In genomic region chr11:20915687-20916432, GRCm38 (mm10) we compare ENCODE assay signal across 8 mouse cellular contexts.
A peak's percentile ranks its signal among the peaks of the same experiment; 100 is the strongest.
DNase-seq lines count a peak whose midpoint lies in the region; ATAC-seq and TF ChIP-seq lines count a peak whose summit lies in the region.

No protein-coding gene starts in this region.

- H3K4me3 ChIP-seq in gastrocnemius, adult 2 months: no peak overlapping the region; the same call in 1 of the 2 replicates
- H3K4me3 ChIP-seq in CH12.LX (replicated peaks in 1 of 3; ENCODE audit: low read depth in 2 of 3, low read length in 2 of 3, poor library complexity in 1 of 3): no peak overlapping the region
- H3K4me3 ChIP-seq in forebrain, postnatal 0 days (ENCODE audit: low read depth, low read length): no peak overlapping the region
- no peak overlapping the region for H3K4me3 ChIP-seq in limb, embryonic 12.5 days (replicated peaks)
- no peak overlapping the region for H3K4me3 ChIP-seq in stomach, embryonic 15.5 days (replicated peaks)
- no peak overlapping the region for H3K4me3 ChIP-seq in thymus, adult 2 months (ENCODE audit: control insufficient read depth, insufficient read depth, low read length)

- no peak for DNase-seq in gastrocnemius, adult 2 months
- no peak for DNase-seq in gastrocnemius, adult 8-10 months (ENCODE audit: low spot score in 2 of 2)
- peak; percentile 34 for DNase-seq in CH12.LX (ENCODE audit: extremely low read depth)
- DNase-seq in forebrain, postnatal 0 days: peak; percentile 15
- no peak for DNase-seq in frontal cortex, postnatal 36 days (ENCODE audit: low spot score in 2 of 2)
- DNase-seq in thymus, adult 2 months: no peak

- no peaks in the 10 kb centered on the region for H3K9me3 ChIP-seq in CH12.LX (replicated peaks; ENCODE audit: low read length)
- H3K9me3 ChIP-seq in forebrain, postnatal 0 days (ENCODE audit: low read length): no peaks in the 10 kb centered on the region
- no peaks in the 10 kb centered on the region for H3K9me3 ChIP-seq in limb, embryonic 12.5 days
- H3K9me3 ChIP-seq in stomach, embryonic 15.5 days: no peaks in the 10 kb centered on the region

- intact Hi-C loops in gastrocnemius, adult 2 months (cut with DNase I): loop anchor here (1.0 to 10.0 kb wide), 3 partner anchors 262 to 539 kb away; no protein-coding TSS in a partner anchor

- in situ Hi-C loops in CH12.LX (cut with MboI; ENCODE audit: low pct_ligation_motif_present, low pct_unique_long_range_greater_than_20kb, low sequenced_read_pairs): loop anchor here (5.0 to 10.0 kb wide), 5 partner anchors 124 to 539 kb away; partner anchors contain the start of gene Peli1

- H3K36me3 ChIP-seq in CH12.LX (replicated peaks in 1 of 2; ENCODE audit: control insufficient read depth in 1 of 2, insufficient read depth in 1 of 2, low read length in 1 of 2): no peaks in the 10 kb centered on the region
- H3K36me3 ChIP-seq in forebrain, postnatal 0 days (ENCODE audit: insufficient read depth): no peaks in the 10 kb centered on the region
- H3K36me3 ChIP-seq in limb, embryonic 12.5 days: no peaks in the 10 kb centered on the region
- H3K36me3 ChIP-seq in stomach, embryonic 15.5 days: no peaks in the 10 kb centered on the region
- no peaks in the 10 kb centered on the region for H3K36me3 ChIP-seq in thymus, adult 2 months (ENCODE audit: control insufficient read depth, insufficient read depth, low read length)

- H3K9ac ChIP-seq in CH12.LX (ENCODE audit: insufficient read depth, low read depth): no peak overlapping the region
- H3K9ac ChIP-seq in forebrain, postnatal 0 days: no peak overlapping the region
- no peak overlapping the region for H3K9ac ChIP-seq in limb, embryonic 12.5 days (replicated peaks)
- no peak overlapping the region for H3K9ac ChIP-seq in stomach, embryonic 15.5 days

- H3K4me1 ChIP-seq in CH12.LX (ENCODE audit: control insufficient read depth in 1 of 2, insufficient read depth in 2 of 2): peaks cover 8 to 45% of the 10 kb centered on the region in 2 experiments
- no peaks in the 10 kb centered on the region for H3K4me1 ChIP-seq in forebrain, postnatal 0 days (ENCODE audit: insufficient read depth)
- H3K4me1 ChIP-seq in limb, embryonic 12.5 days (replicated peaks): peaks cover 13% of the 10 kb centered on the region
- peaks cover 21% of the 10 kb centered on the region for H3K4me1 ChIP-seq in stomach, embryonic 15.5 days
- peaks cover 11% of the 10 kb centered on the region for H3K4me1 ChIP-seq in thymus, adult 2 months (replicated peaks; ENCODE audit: control insufficient read depth, insufficient read depth, low read length)

- no peak for TF ChIP-seq EP300 in CH12.LX (IDR thresholded peaks at IDR 0.05; ENCODE audit: low read length)

- H3K27ac ChIP-seq in gastrocnemius, adult 2 months: peak overlapping the region; percentile 73
- H3K27ac ChIP-seq in CH12.LX (ENCODE audit: insufficient read depth, low read depth): no peak overlapping the region
- no peak overlapping the region for H3K27ac ChIP-seq in forebrain, postnatal 0 days (ENCODE audit: low read depth, low read length)
- 0 out of 2 replicates have a peak overlapping the region, but pooled peaks have one; percentile 36 for H3K27ac ChIP-seq in limb, embryonic 12.5 days
- H3K27ac ChIP-seq in stomach, embryonic 15.5 days: peak overlapping the region; percentile 62
- H3K27ac ChIP-seq in thymus, adult 2 months (ENCODE audit: control insufficient read depth, insufficient read depth, low read length): no peak overlapping the region

- TF ChIP-seq CTCF in gastrocnemius, adult 2 months (IDR thresholded peaks at IDR 0.05): peak; percentile 42
- peak in 1 of 2 experiments; percentile 66; a peak in 2 of 4 replicates for TF ChIP-seq CTCF in CH12.LX (conservative IDR thresholded peaks at IDR 0.05 in 1 of 2, IDR thresholded peaks at IDR 0.05 in 1 of 2; ENCODE audit: low read depth in 2 of 2, low read length in 2 of 2)
- peak; percentile 52 for TF ChIP-seq CTCF in forebrain, postnatal 0 days (IDR thresholded peaks at IDR 0.05; ENCODE audit: low read depth)
- no peak for TF ChIP-seq CTCF in thymus, adult 2 months (IDR thresholded peaks at IDR 0.05; ENCODE audit: borderline replicate concordance, control insufficient read depth, extremely low read depth, insufficient read depth, low read length, poor library complexity)

- dilution Hi-C loops in CH12.LX (cut with MboI; ENCODE audit: extremely low pct_ligation_motif_present, extremely low pct_unique_long_range_greater_than_20kb, low sequenced_read_pairs): no loop called here

- H3K4me2 ChIP-seq in CH12.LX (ENCODE audit: insufficient read depth, low read depth, poor library complexity, severe bottlenecking): no peak overlapping the region
- no peak overlapping the region for H3K4me2 ChIP-seq in forebrain, postnatal 0 days (ENCODE audit: low read depth)
- no peak overlapping the region for H3K4me2 ChIP-seq in limb, embryonic 12.5 days
- H3K4me2 ChIP-seq in stomach, embryonic 15.5 days: no peak overlapping the region

- peak; percentile 74 for TF ChIP-seq RAD21 in CH12.LX (IDR thresholded peaks at IDR 0.05; ENCODE audit: low read depth, low read length)

- WGBS in forebrain, postnatal 0 days: 36% methylated on average over 7 of the region's 7 CpGs
- 38% methylated on average over 7 of the region's 7 CpGs for WGBS in limb, embryonic 12.5 days
- 58% methylated on average over 7 of the region's 7 CpGs for whole genome bisulfite sequencing in stomach, embryonic 15.5 days
- 71% methylated on average over 7 of the region's 7 CpGs for WGBS in thymus, adult 2 months

- no peak for ATAC-seq in forebrain, postnatal 0 days
- ATAC-seq in limb, embryonic 12.5 days (ENCODE audit: insufficient number of reproducible peaks, insufficient read depth, low FRiP score, low TSS enrichment, low read depth): no peak
- ATAC-seq in stomach, embryonic 15.5 days (ENCODE audit: insufficient read depth, low FRiP score, low read depth): no peak

- H3K79me2 ChIP-seq in CH12.LX (replicated peaks; ENCODE audit: control insufficient read depth, extremely low read depth, insufficient read depth, poor library complexity, severe bottlenecking): no peaks in the 10 kb centered on the region

- no peak for TF ChIP-seq POLR2A in CH12.LX (IDR thresholded peaks at IDR 0.05; ENCODE audit: low read depth, low read length)
- TF ChIP-seq POLR2A in thymus, adult 2 months (IDR thresholded peaks at IDR 0.05; ENCODE audit: control insufficient read depth, extremely low read depth, insufficient read depth, low read length, poor library complexity): no peak

- no peaks in the 10 kb centered on the region for H3K27me3 ChIP-seq in CH12.LX (replicated peaks)
- H3K27me3 ChIP-seq in forebrain, postnatal 0 days (ENCODE audit: insufficient read depth, low read length): no peaks in the 10 kb centered on the region
- H3K27me3 ChIP-seq in limb, embryonic 12.5 days: no peaks in the 10 kb centered on the region
- H3K27me3 ChIP-seq in stomach, embryonic 15.5 days (replicated peaks): no peaks in the 10 kb centered on the region
- no peaks in the 10 kb centered on the region for H3K27me3 ChIP-seq in thymus, adult 2 months (ENCODE audit: control insufficient read depth, insufficient read depth, low read length)

TF ChIP-seq in CH12.LX, 34 proteins besides CTCF, POLR2A, EP300 and RAD21:
- peak; percentile 65; the same call in 1 of the 2 replicates for TF ChIP-seq ZC3H11A (IDR thresholded peaks at IDR 0.05; ENCODE audit: low read depth, low read length)
- TF ChIP-seq NELFE (IDR thresholded peaks at IDR 0.05; ENCODE audit: low read depth, low read length): no peak
- TF ChIP-seq SMC3 (IDR thresholded peaks at IDR 0.05; ENCODE audit: low read depth, low read length): peak; percentile 80
- TF ChIP-seq ZNF384 (IDR thresholded peaks at IDR 0.05; ENCODE audit: low read depth, low read length): no peak
- no peak for TF ChIP-seq GABPA (IDR thresholded peaks at IDR 0.05; ENCODE audit: insufficient replicate concordance, low read depth, low read length)
- TF ChIP-seq USF1 (IDR thresholded peaks at IDR 0.05; ENCODE audit: low read depth, low read length): no peak
- no peak for TF ChIP-seq MXI1 (IDR thresholded peaks at IDR 0.05; ENCODE audit: low read depth, low read length)
TF ChIP-seq in CH12.LX: peak in this region for 2.

Comparison
In these comparisons a context has a peak if more than half of its experiments do, and no peak if none do; other contexts are left out.
1. DNase-seq: peak in CH12.LX (single experiment) and forebrain, postnatal 0 days (single experiment); none in gastrocnemius, adult 2 months (single experiment), gastrocnemius, adult 8-10 months (0 of 2), frontal cortex, postnatal 36 days (0 of 2) and thymus, adult 2 months (single experiment).
2. H3K27ac ChIP-seq: peak in gastrocnemius, adult 2 months (single experiment), limb, embryonic 12.5 days (single experiment) and stomach, embryonic 15.5 days (single experiment); none in CH12.LX (single experiment), forebrain, postnatal 0 days (single experiment) and thymus, adult 2 months (single experiment).